In genomic region chr1:187092546-187092945, GRCm38 (mm10) we compare ENCODE assay signal across 18 mouse cellular contexts.
"Had no signal": no experiment of that assay in that cellular context is flagged by ENCODE, and none has a peak within 500 bp of the region (broad histone marks: within the 10 kb centered on the region; RNA-seq: fewer than 3 reads in every experiment).

No protein-coding gene starts in this region.

- H3K4me1 ChIP-seq: liver, embryonic 12.5 days; midbrain, embryonic 10.5 days; midbrain, embryonic 12.5 days; neural tube, embryonic 15.5 days had no signal

- H3K27me3 ChIP-seq: liver, embryonic 12.5 days; midbrain, embryonic 12.5 days; neural tube, embryonic 13.5 days had no signal

- H3K4me3 ChIP-seq: liver, embryonic 12.5 days; midbrain, embryonic 10.5 days; midbrain, embryonic 12.5 days; myocyte; neural tube, embryonic 13.5 days; neural tube, embryonic 15.5 days had no signal

- DNase-seq: lung, adult 2 months; midbrain, embryonic 14.5 days; right cerebral cortex, adult 18-20 months; right cerebral cortex, postnatal 25 days; right cerebral cortex, postnatal 4 days; spleen, adult 18-20 months; thymus, adult 18-20 months; thymus, postnatal 14 days; thymus, postnatal 36 days had no signal

- ATAC-seq: liver, embryonic 12.5 days; lung, postnatal 0 days; midbrain, embryonic 16.5 days had no signal

- H3K4me2 ChIP-seq: liver, embryonic 12.5 days; midbrain, embryonic 12.5 days; neural tube, embryonic 13.5 days; neural tube, embryonic 15.5 days had no signal

- H3K27ac ChIP-seq: liver, embryonic 12.5 days; liver, embryonic 14.5 days; midbrain, embryonic 10.5 days; midbrain, embryonic 12.5 days; neural tube, embryonic 13.5 days; neural tube, embryonic 15.5 days had no signal

- H3K9ac ChIP-seq: liver, embryonic 12.5 days; liver, embryonic 14.5 days; midbrain, embryonic 12.5 days; neural tube, embryonic 13.5 days; neural tube, embryonic 15.5 days had no signal

- H3K36me3 ChIP-seq: liver, embryonic 12.5 days; midbrain, embryonic 10.5 days; midbrain, embryonic 12.5 days; neural tube, embryonic 13.5 days; neural tube, embryonic 15.5 days had no signal

- H3K9me3 ChIP-seq: liver, embryonic 12.5 days; midbrain, embryonic 10.5 days; midbrain, embryonic 12.5 days; neural tube, embryonic 13.5 days; neural tube, embryonic 15.5 days had no signal
